Mouse (Mus musculus): ENCODE data around the gene Fam114a2. TPM values are rescaled to one million over a fixed set of nuclear protein-coding genes. Genes with fewer than 3 reads are reported as not detected.

Fam114a2 gene
- total RNA-seq, 2 experiments from 2014 or later = 30.2 to 32.0 TPM

DNA sequence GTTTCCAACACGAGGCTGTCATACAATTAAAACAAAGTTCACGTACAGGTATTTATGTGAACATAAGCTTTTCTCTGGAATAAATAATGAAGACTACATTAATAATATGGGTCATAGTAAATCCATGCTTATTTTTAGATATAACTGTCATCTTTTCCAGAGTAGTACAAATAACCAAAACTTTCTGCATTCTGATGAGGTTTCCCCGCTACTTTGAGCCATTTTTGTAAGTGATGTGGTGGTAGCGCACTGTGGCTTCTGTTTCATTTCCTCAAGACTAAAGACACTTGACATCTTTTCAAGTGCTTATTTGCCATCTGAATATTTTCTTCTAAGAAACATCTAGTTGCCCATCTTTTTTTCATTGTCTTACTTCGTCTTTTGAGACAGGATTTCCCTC, 3.2 kb downstream of the Fam114a2 start:
- H3K27ac ChIP-seq = no peak overlapping the region

DNA sequence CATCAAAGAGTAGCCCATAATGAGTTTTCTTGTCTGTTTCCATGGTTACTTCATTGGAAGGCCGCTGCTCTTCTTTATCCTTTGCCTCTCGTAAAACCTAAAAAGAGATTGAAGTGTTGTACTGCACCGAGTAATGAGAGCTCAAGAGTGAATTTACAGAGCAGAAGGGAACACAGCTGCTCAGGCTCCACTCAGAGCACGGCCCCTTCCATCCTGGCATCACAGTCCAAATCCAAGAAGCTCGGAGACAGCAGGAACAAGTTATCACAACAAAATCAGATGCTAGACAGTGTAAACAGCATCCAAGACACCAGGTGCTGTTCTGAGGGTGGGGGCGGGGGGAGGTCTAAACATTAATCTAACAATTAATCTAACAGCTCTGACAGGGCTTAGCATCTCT, 11.5 kb downstream of the Fam114a2 start:
- TF ChIP-seq CTCF (IDR thresholded peaks at IDR 0.05) = no peak
- DNase-seq (ENCODE audit: extremely low spot score in 1 of 2, low spot score in 2 of 2) = no peak
- Histone ChIP-seq H3K27ac (no peak overlapping the region), H3K4me3 (no peak overlapping the region)
- intact Hi-C loops (cut with DNase I) = no loop called here

More for the DNA sequence above, 3.2 kb downstream of the Fam114a2 start:
- TF ChIP-seq CTCF (IDR thresholded peaks at IDR 0.05) = no peak
- no peak for DNase-seq (ENCODE audit: extremely low spot score in 1 of 2, low spot score in 2 of 2)
- H3K4me3 ChIP-seq = no peak overlapping the region
- intact Hi-C loops (cut with DNase I) = no loop called here

DNA sequence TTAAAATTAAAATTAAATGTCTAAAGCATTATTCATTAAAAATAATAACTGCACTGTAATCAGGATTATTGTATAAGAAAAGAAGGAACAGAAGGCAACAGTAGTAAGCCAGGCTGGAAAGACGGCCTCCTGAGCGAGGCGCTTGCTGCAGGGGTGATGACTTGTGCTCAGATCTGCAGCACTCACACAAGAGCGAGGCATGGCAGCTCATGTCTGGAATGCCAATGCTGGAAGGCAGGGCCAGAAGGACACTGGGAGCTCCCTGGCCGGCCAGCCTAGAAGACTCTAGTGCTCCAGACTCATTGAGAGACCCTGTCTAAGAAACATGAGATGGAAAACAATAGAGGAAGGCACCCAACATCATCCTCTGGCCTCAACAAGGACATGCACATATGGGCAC, 15.3 kb downstream of the Fam114a2 start:
- H3K4me3 ChIP-seq = no peak overlapping the region
- no peak overlapping the region for H3K27ac ChIP-seq
- intact Hi-C loops (cut with DNase I) = no loop called here
- TF ChIP-seq CTCF (IDR thresholded peaks at IDR 0.05) = no peak
- DNase-seq (ENCODE audit: extremely low spot score in 1 of 2, low spot score in 2 of 2) = no peak

DNA sequence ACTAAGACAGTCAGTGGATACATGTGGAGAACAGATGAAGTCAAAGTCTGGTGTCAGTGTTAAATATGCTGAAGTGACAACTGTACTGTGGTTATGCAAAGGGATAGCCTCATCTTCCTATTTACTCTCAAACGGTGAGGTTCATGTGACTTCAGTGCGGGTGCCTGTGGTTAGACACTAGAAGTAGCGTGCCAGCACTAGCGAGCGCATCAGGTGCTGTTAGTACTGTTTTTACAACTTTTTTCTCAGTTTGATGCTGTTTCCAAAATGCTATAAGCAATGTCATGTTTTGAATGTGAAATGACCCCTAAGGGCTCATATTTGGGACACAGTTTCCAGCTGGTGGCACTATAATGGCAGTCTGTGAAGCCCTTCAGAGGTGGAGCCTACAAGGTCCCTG, 20.2 kb downstream of the Fam114a2 start:
- no peak overlapping the region for H3K4me3 ChIP-seq
- intact Hi-C loops (cut with DNase I) = no loop called here
- H3K27ac ChIP-seq = no peak overlapping the region
- no peak for TF ChIP-seq CTCF (IDR thresholded peaks at IDR 0.05)
- DNase-seq (ENCODE audit: extremely low spot score in 1 of 2, low spot score in 2 of 2) = no peak

DNA sequence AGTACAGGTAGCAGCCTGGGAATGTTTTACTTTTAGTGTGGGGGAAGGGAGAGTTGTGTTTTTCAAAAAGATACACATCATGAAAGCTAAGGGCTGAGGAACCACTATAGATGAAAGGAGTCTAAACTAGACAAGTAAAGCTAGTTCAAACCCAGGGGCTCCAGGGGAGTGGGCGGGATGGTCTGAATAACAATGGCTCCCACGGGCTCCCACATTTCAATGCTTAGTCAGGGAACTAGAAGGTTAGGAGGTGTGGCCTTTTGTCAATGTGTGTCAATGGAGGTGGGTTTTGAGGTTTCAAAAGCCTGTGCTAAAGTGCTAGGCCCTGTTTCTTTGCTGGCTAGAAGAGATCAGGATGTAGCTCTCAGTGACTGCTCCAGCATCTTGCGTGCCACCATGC, 20.7 kb downstream of the Fam114a2 start:
- DNase-seq (ENCODE audit: extremely low spot score in 1 of 2, low spot score in 2 of 2) = no peak
- no peak for TF ChIP-seq CTCF (IDR thresholded peaks at IDR 0.05)
- Histone ChIP-seq H3K27ac (no peak overlapping the region), H3K4me3 (no peak overlapping the region)
- intact Hi-C loops (cut with DNase I) = no loop called here

DNA sequence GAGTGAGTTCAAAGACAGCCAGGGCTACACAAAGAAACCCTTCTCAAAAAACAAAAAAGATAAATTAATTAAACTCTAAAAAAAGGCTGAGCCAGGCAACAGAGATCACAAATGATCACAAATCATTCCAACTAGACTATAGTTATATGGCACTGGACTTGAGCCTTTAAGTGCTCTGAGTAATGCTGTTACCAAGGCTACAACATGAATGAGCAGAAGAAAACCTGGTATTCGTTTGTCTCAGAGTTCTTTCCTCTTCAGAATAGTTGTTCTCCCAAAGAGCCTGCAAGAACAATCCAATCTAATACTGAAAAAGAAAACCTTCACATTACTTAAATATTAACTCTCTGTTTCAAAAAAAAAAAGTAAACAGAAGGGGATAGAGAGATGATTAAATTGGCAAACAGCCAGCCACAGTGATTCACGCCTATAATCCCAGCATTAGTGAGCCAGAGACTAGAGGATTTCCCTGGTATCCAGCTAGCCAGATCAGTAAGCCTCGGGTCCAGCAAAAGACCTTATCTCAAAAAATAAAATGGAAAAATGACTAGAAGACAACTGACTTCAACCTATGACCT, 21.9 kb downstream of the Fam114a2 start:
- H3K27ac ChIP-seq = no peak overlapping the region

DNA sequence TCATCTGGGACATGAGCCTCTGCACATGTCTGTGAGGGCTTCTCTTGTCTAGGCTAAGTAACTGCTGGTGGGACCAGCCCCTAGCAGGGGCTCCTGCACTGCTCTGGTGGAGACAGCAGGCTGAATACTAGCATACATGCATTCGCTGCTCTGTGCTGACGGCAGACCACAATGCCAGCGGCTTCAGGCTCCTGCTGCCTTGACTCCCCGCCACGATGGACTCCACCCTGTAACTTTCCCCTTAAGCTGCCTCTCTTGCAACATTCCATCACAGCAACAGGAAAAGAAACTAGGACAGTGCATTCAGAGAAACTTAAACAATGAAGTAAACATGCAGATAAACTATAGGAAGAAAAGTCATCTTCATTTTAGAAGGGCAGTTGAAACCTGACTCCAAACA, 30.0 kb downstream of the Fam114a2 start:
- DNase-seq (ENCODE audit: extremely low spot score in 1 of 2, low spot score in 2 of 2) = no peak
- no peak for TF ChIP-seq CTCF (IDR thresholded peaks at IDR 0.05)
- H3K4me3 ChIP-seq = no peak overlapping the region
- intact Hi-C loops (cut with DNase I) = no loop called here
- H3K27ac ChIP-seq = no peak overlapping the region

More for the DNA sequence above, 21.9 kb downstream of the Fam114a2 start:
- DNase-seq (ENCODE audit: extremely low spot score in 1 of 2, low spot score in 2 of 2) = no peak
- no peak overlapping the region for H3K4me3 ChIP-seq
- no peak for TF ChIP-seq CTCF (IDR thresholded peaks at IDR 0.05)
- intact Hi-C loops (cut with DNase I) = no loop called here

DNA sequence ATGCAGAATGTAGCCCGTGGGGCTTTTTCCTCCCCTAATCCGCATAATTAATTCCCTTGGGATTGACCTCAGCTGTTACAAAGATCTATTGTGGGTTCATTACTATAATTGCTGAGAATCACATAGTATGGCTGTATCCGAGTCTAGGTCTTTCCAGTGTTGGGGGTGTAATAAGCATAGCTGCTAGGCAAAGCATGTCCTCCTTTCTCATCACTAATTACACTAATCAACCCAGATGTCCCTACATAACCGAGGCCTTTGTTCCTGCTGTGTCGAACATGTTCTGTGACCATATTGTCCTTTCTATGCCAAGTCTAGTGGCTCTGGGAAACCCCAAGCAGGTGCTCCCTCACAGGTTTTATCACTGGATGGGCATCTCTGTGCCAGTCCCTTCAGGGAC, 40.3 kb downstream of the Fam114a2 start:
- intact Hi-C loops (cut with DNase I) = no loop called here
- TF ChIP-seq CTCF (IDR thresholded peaks at IDR 0.05) = no peak
- no peak for DNase-seq (ENCODE audit: extremely low spot score in 1 of 2, low spot score in 2 of 2)
- Histone ChIP-seq H3K27ac (no peak overlapping the region), H3K4me3 (no peak overlapping the region)

DNA sequence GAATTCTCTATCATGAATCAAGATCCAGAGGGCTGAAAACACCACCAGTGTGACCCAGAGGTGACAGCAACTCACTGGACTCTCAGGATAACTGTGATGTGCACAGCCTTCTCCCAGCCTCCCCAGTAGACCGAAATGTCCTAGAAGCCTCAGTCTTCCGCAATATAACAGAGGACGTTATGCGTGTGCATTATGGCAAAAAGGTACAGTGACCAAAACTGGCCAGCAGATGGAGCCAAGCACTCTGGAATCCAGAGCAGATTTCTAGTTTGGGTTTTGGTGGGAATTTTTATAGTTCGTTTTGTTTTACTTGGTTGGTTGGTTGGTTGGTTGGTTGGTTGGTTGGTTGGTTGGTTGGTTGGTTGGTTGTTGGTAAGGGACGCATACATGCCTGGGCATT, 43.3 kb downstream of the Fam114a2 start:
- no peak overlapping the region for H3K27ac ChIP-seq
- intact Hi-C loops (cut with DNase I) = loop anchor here (2.0 kb wide), 2 partner anchors 304 to 460 kb away; no protein-coding TSS in a partner anchor
- TF ChIP-seq CTCF (IDR thresholded peaks at IDR 0.05) = peak; percentile 62
- peak; percentile 43 to 50 for DNase-seq (ENCODE audit: extremely low spot score in 1 of 2, low spot score in 2 of 2)
- no peak overlapping the region for H3K4me3 ChIP-seq

DNA sequence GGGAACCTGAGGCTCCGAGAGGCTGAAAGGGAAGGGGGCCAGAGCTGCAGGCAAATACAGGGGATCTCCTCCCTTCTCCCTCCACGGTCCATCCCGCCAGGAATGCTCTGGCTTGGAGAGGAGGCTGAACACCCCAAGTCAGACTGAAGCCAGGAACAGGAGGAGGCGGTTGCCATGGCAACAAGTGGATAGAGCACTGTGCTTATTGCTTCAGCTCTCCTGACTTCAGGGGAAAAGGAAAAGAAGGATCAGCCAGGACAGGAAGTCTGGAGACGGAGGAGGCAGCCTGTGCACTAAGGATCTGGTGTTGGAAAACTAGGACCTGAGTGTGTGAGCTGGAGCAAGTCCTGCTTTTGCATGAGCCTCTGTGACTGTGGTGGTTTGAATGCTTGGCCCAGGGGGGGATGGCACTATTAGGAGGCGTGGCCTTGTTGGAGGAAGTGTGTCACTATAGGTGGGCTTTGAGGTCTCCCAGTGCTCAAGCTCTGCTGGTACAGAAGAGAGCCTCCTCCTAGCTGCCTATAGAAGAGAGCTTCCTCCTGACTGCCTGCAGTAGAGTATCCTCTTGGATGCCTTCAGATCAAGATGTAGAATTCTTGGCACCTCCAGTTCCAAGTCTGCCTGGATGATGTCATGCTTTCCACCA, 44.0 kb downstream of the Fam114a2 start:
- no peak overlapping the region for H3K27ac ChIP-seq
- no peak overlapping the region for H3K4me3 ChIP-seq
- peak; percentile 36 to 49 for DNase-seq (ENCODE audit: extremely low spot score in 1 of 2, low spot score in 2 of 2)
- TF ChIP-seq CTCF (IDR thresholded peaks at IDR 0.05) = no peak
- intact Hi-C loops (cut with DNase I) = loop anchor here (2.0 kb wide), 2 partner anchors 304 to 460 kb away; no protein-coding TSS in a partner anchor

DNA sequence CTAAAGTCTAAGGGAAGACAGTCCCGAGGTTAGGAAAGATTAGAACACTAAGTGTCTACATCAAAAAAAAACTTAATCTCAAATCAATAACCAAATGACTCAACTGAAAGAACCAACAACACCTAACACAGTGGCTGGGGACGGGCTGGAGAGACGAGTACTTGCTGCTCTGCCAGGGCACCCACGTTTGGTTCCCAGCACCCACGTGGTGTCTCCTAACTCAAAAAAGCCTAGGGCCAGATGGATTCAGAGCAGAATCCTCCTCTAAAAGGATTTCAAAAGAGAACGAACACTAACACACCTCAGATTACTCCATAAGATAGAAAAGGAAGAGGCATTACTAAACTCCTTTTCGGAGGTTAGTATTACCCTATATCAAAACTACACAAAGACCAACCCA, 47.4 kb downstream of the Fam114a2 start:
- H3K4me3 ChIP-seq = no peak overlapping the region
- intact Hi-C loops (cut with DNase I) = no loop called here
- no peak for TF ChIP-seq CTCF (IDR thresholded peaks at IDR 0.05)
- DNase-seq (ENCODE audit: extremely low spot score in 1 of 2, low spot score in 2 of 2) = no peak
- no peak overlapping the region for H3K27ac ChIP-seq

DNA sequence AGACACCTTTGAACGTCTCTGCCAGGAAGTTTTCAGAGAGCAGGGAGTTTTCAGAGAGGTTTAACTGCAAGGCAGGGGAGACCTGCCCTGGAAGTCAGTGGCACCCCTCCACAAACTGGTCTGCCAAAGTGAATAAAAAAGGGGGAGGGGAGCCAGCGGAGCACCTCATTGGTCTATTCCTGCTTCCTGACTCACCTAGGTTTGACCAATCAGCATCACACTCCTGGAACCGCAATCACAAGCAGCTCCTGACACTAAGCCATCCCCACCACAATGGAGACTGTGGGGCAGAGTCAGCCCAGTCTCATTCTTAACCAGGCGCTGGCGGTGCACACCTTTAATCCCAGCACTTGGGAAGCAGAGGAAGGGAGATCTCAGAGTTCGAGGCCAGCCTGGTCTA, 48.4 kb downstream of the Fam114a2 start:
- Histone ChIP-seq H3K27ac (no peak overlapping the region), H3K4me3 (no peak overlapping the region)
- DNase-seq (ENCODE audit: extremely low spot score in 1 of 2, low spot score in 2 of 2) = no peak
- intact Hi-C loops (cut with DNase I) = no loop called here
- TF ChIP-seq CTCF (IDR thresholded peaks at IDR 0.05) = no peak

DNA sequence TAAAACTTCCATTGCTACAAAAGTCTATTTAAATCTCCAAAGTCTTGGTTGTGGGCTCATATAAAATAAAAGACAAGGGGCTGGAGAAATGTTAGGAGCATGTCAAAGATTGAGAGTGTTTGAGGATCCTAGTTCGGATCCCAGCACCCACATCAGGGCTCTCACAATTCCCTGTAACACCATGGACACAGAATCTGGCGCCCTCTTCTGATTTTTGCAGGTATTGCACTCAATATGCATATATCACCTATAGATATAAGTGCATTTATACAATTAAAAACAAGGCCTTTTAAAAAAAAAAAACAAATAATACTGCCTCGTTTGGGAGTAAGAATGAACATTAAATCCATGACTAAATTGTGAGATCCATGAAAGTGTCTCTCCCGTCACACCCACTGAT, 49.7 kb downstream of the Fam114a2 start:
- H3K27ac ChIP-seq = no peak overlapping the region
- no peak overlapping the region for H3K4me3 ChIP-seq
- TF ChIP-seq CTCF (IDR thresholded peaks at IDR 0.05) = peak; percentile 34
- DNase-seq (ENCODE audit: extremely low spot score in 1 of 2, low spot score in 2 of 2) = no peak
- intact Hi-C loops (cut with DNase I) = loop anchor here (5.0 to 10.0 kb wide), 4 partner anchors 156 to 1311 kb away; no protein-coding TSS in a partner anchor

Measured in left cerebral cortex, adult 2 months (tissue).